Mouse (Mus musculus) neural tube, embryonic 11.5 days (tissue): Measurements from ENCODE around the gene Ttn. TPM values are rescaled to one million over a fixed set of nuclear protein-coding genes. Genes with fewer than 3 reads are reported as not detected.

Experiments
- ATAC-seq: fragments of 200-750 bp; cut with Nextera tagmentation; 2 replicates; pipeline ENCODE4 v1.8.0; 2017; ENCODE audit warnings: moderate number of reproducible peaks, mild to moderate bottlenecking, moderate TSS enrichment, moderate library complexity; ENCODE audit not compliant: insufficient read depth, low FRiP score, low TSS enrichment
- DNase-seq: peaks from one replicate; pipeline ENCODE4 v3.0.0-alpha.2; 2015; ENCODE audit warnings: low spot score
- H3K27ac ChIP-seq: fragments of 300-500 bp; sonication (generic); 2 replicates; pipeline ENCODE4 v1.5.1; 2014; ENCODE audit warnings: low read depth, mild to moderate bottlenecking, low read length
- H3K27me3 ChIP-seq: fragments of 300-500 bp; sonication (generic); 2 replicates; pipeline ENCODE4 v1.6.1; 2014; ENCODE audit warnings: mild to moderate bottlenecking, low read length, mixed read lengths; ENCODE audit not compliant: control insufficient read depth, insufficient read depth
- H3K36me3 ChIP-seq: fragments of 300-500 bp; sonication (generic); 2 replicates; pipeline ENCODE4 v1.6.1; 2014; ENCODE audit warnings: mild to moderate bottlenecking, low read length, moderate library complexity, mixed read lengths; ENCODE audit not compliant: control insufficient read depth, insufficient read depth
- H3K4me1 ChIP-seq: fragments of 300-500 bp; sonication (generic); 2 replicates; pipeline ENCODE4 v1.6.1; 2014; ENCODE audit warnings: low read length, mixed read lengths; ENCODE audit not compliant: control insufficient read depth, insufficient read depth
- H3K4me2 ChIP-seq: fragments of 300-500 bp; sonication (generic); 2 replicates; pipeline ENCODE4 v1.6.1; 2014; ENCODE audit warnings: low read depth, mild to moderate bottlenecking, moderate library complexity
- H3K4me3 ChIP-seq: fragments of 300-500 bp; sonication (generic); 2 replicates; pipeline ENCODE4 v1.5.1; 2014; ENCODE audit warnings: low read depth, low read length
- H3K9ac ChIP-seq: fragments of 300-500 bp; sonication (generic); 2 replicates; pipeline ENCODE4 v1.6.1; 2014; ENCODE audit warnings: mild to moderate bottlenecking, low read length
- H3K9me3 ChIP-seq: fragments of 300-500 bp; sonication (generic); 2 replicates; pipeline ENCODE4 v1.6.1; 2016; ENCODE audit warnings: low read length; ENCODE audit not compliant: control insufficient read depth
- WGBS: fragments of 180-500 bp; shearing (Covaris S2); extraction: QIAGEN DNeasy Blood & Tissue Kit; methylation state at CpG from one replicate; pipeline ENCODE4 v1.1.7; 2014; 5-methylcytosine and 5-hydroxymethylcytosine counted together
- polyA plus RNA-seq: library from polyadenylated mRNA; unstranded; fragments of >200 nt; fragmentation: Nextera tagmentation; extraction: Ambion mirVana; gene quantifications from 2 replicates; pipeline ENCODE4 v1.2.1, GENCODE M21; 2014

Ttn gene
- polyA plus RNA-seq, 1 experiment from 2014 or later = 14.6 TPM

DNA sequence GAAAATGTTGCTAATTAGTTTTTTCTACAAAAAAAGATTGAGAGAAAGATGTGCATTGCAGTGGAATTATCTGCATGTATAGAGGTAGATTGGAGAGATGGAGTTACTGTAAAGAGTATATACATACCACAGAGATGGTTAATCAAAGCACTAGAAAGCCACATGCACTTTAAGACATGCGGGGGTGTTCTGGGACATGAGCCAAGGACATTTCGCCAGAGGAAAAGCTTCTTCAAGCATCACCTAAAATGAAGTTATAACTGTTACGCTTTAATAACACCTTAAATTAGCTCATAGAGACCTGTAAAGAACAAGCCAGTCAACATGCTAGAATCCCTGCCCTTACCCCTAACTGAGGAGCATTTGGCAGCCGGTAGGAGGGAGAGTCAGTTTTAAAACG lies 315.1 kb downstream of the Ttn start:
- Histone ChIP-seq H3K9ac (no peak overlapping the region), H3K9me3 (no peaks in the 10 kb centered on the region), H3K4me3 (no peak overlapping the region), H3K4me1 (no peaks in the 10 kb centered on the region), H3K27ac (no peak overlapping the region), H3K4me2 (no peak overlapping the region), H3K36me3 (no peaks in the 10 kb centered on the region), H3K27me3 (no peaks in the 10 kb centered on the region)
- DNase-seq (no peak), ATAC-seq (no peak)
- 90% methylated on average over 5 of the region's 5 CpGs for WGBS

DNA sequence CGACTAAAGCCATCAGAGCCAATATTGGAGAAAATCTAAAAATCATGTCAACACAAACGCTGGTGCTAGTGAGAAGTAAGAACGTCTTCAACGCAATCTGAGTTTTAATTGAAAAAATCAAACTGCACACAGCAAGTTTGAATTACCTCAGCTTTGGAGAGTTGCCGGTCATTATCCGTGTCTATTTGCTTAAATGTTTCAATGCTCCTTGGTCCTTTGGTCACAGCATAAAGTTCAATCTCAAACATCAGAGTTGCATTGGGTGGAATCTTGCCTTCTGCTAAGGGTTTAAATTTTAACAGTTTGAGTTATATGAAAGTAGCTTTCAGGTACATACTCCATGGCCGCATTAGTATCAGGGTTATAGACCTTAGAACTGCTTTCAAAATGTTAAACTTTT lies 316.8 kb downstream of the Ttn start:
- Histone ChIP-seq H3K4me2 (no peak overlapping the region), H3K4me3 (no peak overlapping the region), H3K9ac (no peak overlapping the region), H3K4me1 (no peaks in the 10 kb centered on the region), H3K36me3 (no peaks in the 10 kb centered on the region), H3K27ac (no peak overlapping the region), H3K27me3 (no peaks in the 10 kb centered on the region), H3K9me3 (no peaks in the 10 kb centered on the region)
- DNase-seq (no peak), ATAC-seq (no peak)
- WGBS = 96% methylated on average over 7 of the region's 7 CpGs

DNA sequence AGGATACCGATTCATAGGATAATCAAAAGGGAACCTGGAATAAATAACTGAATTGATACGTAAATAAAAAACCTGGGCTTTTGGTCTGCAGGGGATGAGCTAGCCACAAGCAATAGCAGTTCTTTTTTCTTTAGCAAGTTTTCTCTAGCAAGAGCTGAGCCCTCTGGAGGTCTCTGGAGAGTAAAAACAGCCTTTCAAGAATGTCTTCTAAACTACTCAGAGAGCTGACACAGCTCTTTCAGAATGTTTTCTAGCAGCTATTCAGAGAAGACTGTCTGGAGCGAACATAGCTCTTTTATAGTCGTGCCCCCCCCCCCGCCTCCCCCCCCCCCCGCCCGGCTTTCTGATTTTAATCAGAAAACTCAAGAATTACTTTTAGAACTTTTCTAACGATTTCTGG lies 322.9 kb downstream of the Ttn start:
- H3K4me1 ChIP-seq = no peaks in the 10 kb centered on the region
- H3K36me3 ChIP-seq = no peaks in the 10 kb centered on the region
- no peak overlapping the region for H3K4me2 ChIP-seq
- no peak overlapping the region for H3K9ac ChIP-seq
- no peak overlapping the region for H3K27ac ChIP-seq
- no peaks in the 10 kb centered on the region for H3K27me3 ChIP-seq
- H3K9me3 ChIP-seq = no peaks in the 10 kb centered on the region
- ATAC-seq = no peak
- WGBS = 62% methylated on average over 6 of the region's 8 CpGs
- DNase-seq = no peak
- H3K4me3 ChIP-seq = no peak overlapping the region

DNA sequence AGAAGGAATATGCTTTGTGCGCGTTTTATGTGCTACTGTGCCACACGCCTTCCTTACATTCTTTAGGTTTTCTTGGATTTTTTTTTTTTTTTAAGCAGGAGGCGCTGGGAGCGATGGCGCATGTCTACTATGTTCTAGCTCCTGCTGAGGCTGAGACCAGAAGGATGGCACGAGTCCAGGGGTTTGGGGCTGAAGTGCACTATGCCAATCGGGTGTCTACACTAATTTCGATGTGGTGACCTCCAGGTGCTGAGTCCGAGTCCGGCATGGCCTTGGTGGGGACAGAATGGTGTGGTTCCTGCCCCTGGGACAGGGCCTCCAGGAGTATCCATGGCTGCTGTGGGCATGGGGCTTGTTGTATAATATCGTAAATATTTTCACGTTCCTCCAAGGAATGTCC lies 323.8 kb downstream of the Ttn start:
- H3K9ac ChIP-seq = no peak overlapping the region
- DNase-seq (no peak), ATAC-seq (no peak)
- no peaks in the 10 kb centered on the region for H3K36me3 ChIP-seq
- no peaks in the 10 kb centered on the region for H3K4me1 ChIP-seq
- no peak overlapping the region for H3K4me2 ChIP-seq
- no peaks in the 10 kb centered on the region for H3K9me3 ChIP-seq
- H3K27me3 ChIP-seq = no peaks in the 10 kb centered on the region
- H3K27ac ChIP-seq = no peak overlapping the region
- no peak overlapping the region for H3K4me3 ChIP-seq
- WGBS = 81% methylated on average over 13 of the region's 13 CpGs

DNA sequence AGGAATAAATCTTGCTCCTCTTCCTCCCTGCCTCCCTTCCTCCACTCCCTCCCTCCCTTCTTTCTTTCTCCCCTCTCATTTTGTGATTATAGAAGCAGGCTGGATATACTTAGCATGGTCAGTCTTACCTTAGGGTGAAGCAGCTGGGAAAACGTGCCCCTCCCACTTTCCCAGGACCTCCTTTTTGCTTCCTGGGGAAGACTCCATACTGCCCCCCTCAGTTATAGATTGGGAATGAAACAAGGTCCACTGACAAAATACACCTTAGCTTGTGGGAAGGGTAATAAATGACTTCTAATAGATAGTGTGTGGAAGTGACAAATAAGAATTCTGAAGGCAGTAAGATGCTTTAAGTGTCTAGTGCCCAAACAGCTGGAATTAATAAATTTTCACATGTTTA lies 326.4 kb downstream of the Ttn start:
- ATAC-seq (no peak), DNase-seq (peak; percentile 20)
- no peaks in the 10 kb centered on the region for H3K4me1 ChIP-seq
- no peaks in the 10 kb centered on the region for H3K27me3 ChIP-seq
- no peak overlapping the region for H3K9ac ChIP-seq
- WGBS = 24% methylated on average over 1 of the region's 1 CpGs
- H3K4me2 ChIP-seq = no peak overlapping the region
- H3K9me3 ChIP-seq = no peaks in the 10 kb centered on the region
- no peak overlapping the region for H3K27ac ChIP-seq
- H3K36me3 ChIP-seq = no peaks in the 10 kb centered on the region
- no peak overlapping the region for H3K4me3 ChIP-seq

DNA sequence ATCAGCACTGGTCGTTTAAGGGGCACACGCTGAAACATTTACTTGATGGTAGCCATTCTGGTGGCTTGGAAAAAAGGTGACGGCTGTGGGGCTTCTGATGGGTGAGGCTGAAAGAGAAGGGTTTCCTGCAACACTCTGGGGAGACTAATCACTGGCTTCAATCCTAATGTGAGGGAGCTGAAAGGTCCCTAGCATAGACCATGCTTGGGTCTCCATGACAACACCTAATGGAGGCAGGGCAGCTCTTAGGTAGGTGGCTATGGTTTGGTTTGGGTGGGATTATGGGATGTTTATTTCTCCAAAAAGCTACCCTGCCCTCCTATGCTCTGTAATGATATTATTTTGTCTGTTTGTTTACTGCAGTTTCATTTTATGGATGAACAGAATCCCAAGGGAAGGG lies 326.9 kb downstream of the Ttn start:
- no peak for ATAC-seq
- no peaks in the 10 kb centered on the region for H3K27me3 ChIP-seq
- no peaks in the 10 kb centered on the region for H3K9me3 ChIP-seq
- H3K4me3 ChIP-seq = no peak overlapping the region
- no peak overlapping the region for H3K9ac ChIP-seq
- no peak for DNase-seq
- no peak overlapping the region for H3K4me2 ChIP-seq
- 72% methylated on average over 3 of the region's 3 CpGs for WGBS
- no peaks in the 10 kb centered on the region for H3K36me3 ChIP-seq
- no peak overlapping the region for H3K27ac ChIP-seq
- H3K4me1 ChIP-seq = no peaks in the 10 kb centered on the region

DNA sequence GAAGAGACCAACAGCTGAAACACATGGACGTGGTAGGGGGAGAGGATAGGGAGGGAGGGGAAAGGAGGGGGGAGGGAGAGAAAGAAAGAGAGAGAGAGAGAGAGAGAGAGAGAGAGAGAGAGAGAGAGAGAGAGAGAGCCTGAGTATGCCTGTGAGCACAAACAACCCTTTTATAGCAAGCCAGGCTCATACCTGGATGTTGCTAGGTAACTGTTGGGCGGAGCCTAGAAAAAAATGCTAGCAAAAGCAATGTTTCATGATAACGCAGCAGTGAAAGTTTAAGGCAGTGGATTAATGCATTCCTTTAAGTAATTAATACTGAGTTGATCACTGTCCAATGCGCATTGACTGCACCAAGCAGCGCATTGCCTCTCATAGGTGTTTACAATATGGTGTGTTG lies 327.7 kb downstream of the Ttn start:
- no peaks in the 10 kb centered on the region for H3K4me1 ChIP-seq
- 77% methylated on average over 5 of the region's 5 CpGs for whole genome bisulfite sequencing
- no peaks in the 10 kb centered on the region for H3K9me3 ChIP-seq
- ATAC-seq (no peak), DNase-seq (no peak)
- no peak overlapping the region for H3K27ac ChIP-seq
- H3K9ac ChIP-seq = no peak overlapping the region
- no peaks in the 10 kb centered on the region for H3K27me3 ChIP-seq
- H3K4me3 ChIP-seq = no peak overlapping the region
- H3K36me3 ChIP-seq = no peaks in the 10 kb centered on the region
- H3K4me2 ChIP-seq = no peak overlapping the region

Other genes starting within 250 kb of the Ttn start
- 5.3 and 6.4 TPM in 2 replicates for gene Ccdc141, start 188.1 kb upstream of the Ttn start, polyA plus RNA-seq